In genomic region chr10:127185506-127185905, GRCm38 (mm10) we compare ENCODE assay signal across 10 mouse cellular contexts.
"Had no signal": no experiment of that assay in that cellular context is flagged by ENCODE, and none has a peak within 500 bp of the region (broad histone marks: within the 10 kb centered on the region; RNA-seq: fewer than 3 reads in every experiment).

No protein-coding gene starts in this region.

- H3K27ac ChIP-seq: kidney, postnatal 0 days; limb, embryonic 12.5 days; liver, embryonic 12.5 days; midbrain, embryonic 12.5 days; neural tube, embryonic 15.5 days had no signal

- H3K9ac ChIP-seq: limb, embryonic 12.5 days; liver, embryonic 12.5 days; midbrain, embryonic 12.5 days; neural tube, embryonic 15.5 days had no signal

- H3K4me3 ChIP-seq: limb, embryonic 12.5 days; liver, embryonic 12.5 days; midbrain, embryonic 12.5 days; neural tube, embryonic 15.5 days had no signal

- H3K4me2 ChIP-seq: limb, embryonic 12.5 days; liver, embryonic 12.5 days; midbrain, embryonic 12.5 days; neural tube, embryonic 15.5 days had no signal

- ATAC-seq: liver, embryonic 12.5 days; midbrain, embryonic 16.5 days had no signal

- DNase-seq: kidney, adult 11 months; kidney, postnatal 36 days; layer of hippocampus, postnatal 36 days; right cerebral cortex, postnatal 25 days had no signal

- H3K9me3 ChIP-seq: liver, embryonic 12.5 days; neural tube, embryonic 15.5 days had no signal
